Mouse (Mus musculus): ENCODE measurements around the gene Itih5.

Gene Itih5

DNA sequence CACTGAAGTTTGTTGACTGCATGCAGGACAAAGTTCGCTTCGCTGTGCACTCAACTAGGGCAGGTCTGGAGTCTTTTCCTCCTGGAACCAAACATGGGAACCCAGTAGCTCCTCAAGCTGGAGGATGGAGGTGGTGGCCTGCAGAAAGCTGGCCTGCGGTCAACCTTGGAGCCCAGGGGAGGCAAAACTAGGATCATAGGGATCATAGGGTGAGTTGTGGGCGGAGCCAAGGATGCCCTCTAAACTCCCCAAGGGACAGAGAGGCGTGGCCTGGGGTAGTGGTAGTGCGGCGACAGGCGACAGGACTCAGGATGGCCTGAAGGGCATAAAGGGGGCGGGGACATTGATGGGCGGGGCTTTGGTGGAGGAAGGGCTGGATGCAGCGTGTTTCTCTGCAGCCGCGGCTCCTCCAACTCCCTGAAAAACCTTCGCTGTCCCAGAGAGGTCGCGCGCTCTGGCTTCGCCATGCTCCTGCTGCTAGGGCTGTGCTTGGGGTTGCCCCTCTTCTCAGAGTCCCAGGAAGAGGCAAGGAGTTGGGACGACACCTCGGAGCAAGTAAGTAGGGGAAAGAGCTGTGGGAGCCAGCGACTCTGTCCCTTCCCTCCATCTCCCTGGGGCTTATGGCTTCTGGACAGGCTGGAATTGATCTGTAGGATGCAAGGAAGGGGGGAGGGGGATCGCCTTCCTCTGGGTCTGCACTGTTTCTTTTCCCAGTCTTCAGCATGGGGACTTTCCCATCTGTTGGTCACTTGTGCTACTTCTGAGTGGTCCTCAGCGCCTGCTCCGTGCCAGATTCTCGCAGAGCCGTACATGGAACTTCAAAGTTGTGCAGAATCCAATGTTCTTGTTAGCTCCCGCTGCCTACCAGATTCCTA, at the start of gene Itih5:
Gene Itih5 (plus strand): TSS at position 371 of the 875 bp plus-strand sequence.
- peak; percentile 49 for DNase-seq (ENCODE audit: low read depth, low spot score)

DNA sequence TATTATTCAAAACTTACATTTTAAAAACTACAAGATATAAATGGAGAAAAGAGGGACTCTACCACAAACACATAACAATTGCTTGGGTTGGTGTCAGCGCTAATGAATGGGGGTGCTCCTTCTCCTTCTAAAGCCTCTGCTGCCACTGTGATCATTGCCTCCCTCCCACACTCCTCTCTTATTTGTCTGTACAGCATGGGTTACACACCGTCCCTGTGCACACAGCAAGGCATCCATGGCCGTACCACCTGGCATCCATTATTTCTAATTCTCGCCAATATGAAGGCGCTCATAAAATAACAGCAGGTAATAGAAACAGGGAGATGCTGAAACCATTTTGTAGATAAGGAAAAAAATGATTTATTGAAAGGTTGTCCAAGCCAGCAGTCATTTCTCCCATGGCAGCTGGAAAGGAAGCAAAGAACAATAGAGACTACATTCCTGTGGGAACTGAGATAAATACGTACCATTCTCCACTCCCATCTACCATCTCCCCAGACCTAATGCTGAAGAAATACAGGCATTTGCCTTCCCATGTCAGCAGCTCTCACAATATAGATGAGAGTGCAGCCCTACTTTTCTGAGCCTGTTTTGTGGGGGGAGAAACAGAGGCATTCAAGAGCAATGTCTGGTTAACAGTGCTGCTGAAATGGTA, 44.7 kb upstream of the Itih5 start:
- no peak for DNase-seq (ENCODE audit: low read depth, low spot score)

DNA sequence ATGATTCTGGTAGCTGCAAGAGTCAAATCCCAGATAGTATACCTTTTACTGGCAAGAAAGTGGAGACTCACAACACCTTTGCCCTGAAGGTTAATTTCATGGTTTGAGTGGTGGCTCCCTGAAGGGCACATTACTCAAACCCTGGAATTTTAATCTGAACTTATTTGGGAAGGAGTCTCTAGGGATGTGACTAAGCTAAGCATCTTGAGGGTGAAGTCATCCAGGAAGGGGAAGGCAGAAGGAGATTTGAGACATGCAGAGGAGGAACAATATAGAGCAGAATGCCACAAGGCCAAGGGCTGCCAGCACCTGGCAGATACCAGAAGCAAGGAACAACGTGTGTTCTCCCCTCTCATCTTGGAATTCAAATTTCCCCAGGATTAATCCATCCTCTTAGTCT, 34.6 kb upstream of the Itih5 start:
- no peak for DNase-seq (ENCODE audit: low read depth, low spot score)

DNA sequence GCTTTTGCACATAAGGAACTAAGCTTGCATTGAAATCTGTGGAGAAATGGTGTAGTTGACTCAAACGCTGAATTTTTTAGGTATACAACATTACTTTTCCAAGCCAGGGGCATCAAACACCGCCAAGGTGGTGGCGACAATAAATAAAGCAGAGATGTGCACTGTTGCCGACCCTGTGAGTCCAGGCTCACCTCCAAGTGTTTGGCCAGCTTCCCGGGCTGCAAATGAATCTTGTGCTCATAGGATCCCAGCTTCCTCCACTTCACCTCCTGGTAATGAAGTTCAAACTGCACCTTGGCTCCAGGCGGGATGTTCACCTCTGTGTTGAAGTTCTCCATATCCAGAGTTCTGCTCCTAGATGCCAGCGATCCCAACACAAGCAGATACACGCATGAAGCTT, 34.1 kb upstream of the Itih5 start:
- DNase-seq (ENCODE audit: low read depth, low spot score): no peak

DNA sequence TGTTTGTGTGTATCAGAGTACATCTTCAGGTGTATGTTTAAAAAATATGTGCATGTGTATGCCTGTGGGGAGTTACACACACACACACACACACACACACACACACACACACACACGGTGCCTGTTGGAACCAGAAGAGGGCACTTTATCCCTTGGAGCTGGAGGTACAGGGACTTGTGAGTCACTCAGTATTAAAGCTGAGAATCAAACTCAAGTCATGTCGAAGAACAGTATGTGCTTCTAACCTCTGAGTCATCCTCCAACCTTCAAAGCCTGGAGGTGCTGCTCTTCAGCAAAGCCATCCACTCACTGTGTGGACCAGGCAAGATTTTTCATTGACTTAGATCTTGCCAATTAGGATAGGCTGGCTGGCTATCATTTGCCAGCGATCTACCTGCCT, 31.5 kb upstream of the Itih5 start:
- no peak for DNase-seq (ENCODE audit: low read depth, low spot score)

DNA sequence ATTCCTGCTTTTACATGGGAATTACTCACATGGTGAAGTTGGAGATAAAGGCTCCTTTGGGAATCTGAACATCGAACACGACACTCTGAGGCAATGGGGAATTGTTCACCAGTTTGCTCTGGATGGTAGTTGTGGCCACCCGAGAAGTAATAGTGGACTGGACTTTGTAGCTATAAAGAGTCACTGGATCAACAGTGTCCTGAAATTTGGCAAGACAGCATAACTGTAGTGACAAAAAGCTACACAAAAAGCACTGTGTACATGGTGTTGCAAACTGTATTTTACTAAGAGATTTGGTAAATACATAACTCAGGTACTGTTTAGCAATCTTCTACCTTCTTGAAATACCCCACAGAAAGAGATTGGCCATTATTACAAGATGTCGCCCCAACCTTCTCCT, 27.2 kb upstream of the Itih5 start:
- no peak for DNase-seq (ENCODE audit: low read depth, low spot score)

DNA sequence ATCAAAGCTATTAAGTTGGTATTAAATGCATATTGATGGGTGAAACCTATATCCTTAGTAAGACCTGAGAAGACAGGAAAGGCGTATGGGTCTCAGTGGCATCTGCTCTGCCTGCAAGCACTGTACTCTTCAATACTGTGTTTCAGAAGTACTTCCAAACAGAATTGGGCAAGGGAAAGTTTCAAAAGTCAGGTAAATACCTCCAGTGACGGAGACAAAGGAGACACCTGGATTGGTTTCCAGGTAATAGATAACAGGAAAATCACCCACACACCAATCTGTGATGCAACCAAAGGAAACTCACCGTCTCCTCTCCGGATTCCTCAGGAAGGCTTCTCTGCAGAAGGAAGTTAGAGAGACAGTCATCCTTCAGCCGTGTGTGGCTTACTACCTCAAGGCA, 25.9 kb upstream of the Itih5 start:
- no peak for DNase-seq (ENCODE audit: low read depth, low spot score)

DNA sequence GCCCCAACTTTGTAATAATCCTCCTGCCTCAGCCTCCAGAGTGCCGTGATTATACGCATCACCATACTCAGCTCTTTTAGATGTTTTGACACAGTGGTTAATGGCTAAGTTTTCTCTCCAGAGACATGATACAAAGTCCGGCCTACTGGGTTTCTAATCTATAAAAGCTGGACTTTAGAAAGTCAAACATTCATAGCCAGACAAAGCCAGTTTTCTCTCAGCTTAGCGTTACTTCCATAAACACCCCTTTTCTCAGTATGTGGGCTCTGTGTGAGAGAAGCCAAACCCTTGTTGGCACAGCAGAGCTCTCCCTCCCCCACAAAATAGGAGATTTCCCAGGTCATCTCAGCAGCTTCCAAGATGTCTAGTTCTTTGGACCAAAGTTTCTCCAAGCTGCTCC, 24.8 kb upstream of the Itih5 start:
- no peak for DNase-seq (ENCODE audit: low read depth, low spot score)

DNA sequence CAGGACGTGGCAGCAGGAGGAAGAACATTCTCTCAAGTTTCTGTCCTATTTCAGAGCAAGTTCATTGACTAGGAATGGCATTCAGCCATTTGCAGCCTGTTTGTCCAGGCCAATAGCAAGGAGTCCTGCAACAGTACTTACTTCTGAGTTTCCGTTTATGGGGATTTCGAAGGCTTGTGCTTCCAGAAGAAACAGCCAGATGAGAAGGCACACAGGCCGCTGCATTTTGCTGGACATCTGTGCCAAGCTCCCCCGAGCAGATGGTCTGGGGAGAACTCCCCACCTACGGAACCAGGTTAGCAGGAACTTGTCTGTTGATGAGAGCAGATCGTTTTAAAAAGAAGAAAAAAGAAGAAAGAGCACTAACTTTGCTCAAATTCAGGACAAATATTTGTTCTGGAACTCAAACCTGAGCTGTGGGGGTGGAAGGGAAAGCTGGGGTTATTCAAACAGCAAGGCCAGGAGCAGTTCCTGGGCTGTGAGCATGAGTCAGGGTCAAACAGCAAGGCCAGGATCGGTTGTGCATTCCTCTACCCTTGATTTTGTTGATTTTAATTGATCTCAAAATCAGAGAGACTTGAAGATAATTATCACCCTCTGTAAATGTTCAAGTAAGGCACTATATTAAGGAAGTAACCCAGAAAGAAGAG, 22.9 kb upstream of the Itih5 start:
- DNase-seq (ENCODE audit: low read depth, low spot score): no peak

DNA sequence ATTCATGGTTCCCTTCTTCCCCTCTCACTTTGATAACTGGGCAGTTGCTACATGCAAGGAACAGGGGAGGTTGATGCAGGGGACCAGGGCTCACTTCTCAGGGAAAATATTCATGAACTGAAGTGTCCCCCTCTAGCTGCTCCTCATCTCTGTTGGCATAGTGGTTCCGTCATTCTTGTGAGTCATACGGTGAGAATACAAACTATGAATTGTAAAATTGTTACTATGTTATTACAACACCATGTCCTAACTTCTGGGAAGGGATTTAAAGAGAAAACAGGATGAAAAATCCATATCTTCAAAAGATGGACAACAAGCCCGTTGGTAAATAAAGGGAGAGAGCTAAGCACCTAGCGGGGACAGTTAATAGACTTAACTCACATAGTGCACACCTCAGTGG, 22.1 kb upstream of the Itih5 start, which contains the start of gene Itih2:
Gene Itih2 (minus strand): TSS at position 101 of the 400 bp plus-strand sequence.
- DNase-seq (ENCODE audit: low read depth, low spot score): no peak

DNA sequence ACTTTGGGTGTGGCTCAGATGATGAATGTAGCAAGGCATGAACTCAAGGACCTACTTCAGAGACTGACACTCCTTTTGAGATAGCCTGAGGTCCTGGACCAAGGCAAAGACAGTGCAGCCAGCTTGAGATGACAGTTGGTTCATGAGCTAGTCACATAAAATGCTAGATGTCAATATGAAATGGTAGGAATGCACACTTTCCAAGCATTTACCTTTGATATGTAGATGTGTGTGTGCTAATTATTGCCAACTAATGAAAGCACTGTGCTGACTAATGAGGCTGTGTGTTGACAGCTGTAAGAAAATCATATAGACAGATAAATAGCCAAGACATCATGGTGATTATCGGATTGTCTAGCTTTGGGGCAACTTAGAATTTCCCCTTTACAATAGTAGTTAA, 21.2 kb upstream of the Itih5 start:
- DNase-seq (ENCODE audit: low read depth, low spot score): no peak

DNA sequence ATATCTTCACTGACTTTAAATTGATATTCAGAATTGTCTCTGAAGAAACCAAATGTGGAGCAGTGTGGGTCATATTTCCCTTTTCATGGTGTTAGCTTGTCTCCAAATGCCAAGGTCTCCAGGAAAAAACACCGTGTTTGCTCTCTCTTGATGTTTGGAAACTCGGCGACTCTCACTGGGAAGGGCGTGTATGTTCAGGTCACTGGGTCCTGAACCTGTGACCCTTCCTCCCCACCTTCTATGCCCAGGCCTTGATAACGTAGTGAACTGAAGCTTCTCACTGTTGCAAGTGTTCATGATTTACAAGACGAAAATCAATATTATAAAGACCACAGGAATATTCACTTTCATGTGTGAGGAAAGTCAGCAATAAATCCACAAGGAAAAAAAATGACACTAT, 19.4 kb upstream of the Itih5 start:
- no peak for DNase-seq (ENCODE audit: low read depth, low spot score)

DNA sequence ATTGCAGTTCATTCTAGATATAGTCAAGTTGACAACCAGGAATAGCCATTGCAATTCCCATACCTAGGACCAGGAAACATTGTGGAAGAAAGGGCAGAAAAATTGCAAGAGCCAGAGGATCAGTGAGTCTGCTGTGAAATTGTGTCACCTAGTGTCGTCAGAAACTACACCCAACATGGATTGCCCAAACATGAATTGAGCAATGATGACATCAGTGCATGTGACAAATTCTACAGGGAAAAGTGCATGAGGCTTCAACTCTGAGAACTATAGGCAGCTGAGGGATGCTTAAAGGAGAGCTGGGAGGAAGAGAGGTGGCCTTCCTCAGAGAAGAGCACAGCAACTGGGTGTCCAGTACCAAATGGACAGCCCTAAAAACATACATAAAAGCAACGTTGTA, 16.1 kb upstream of the Itih5 start:
- no peak for DNase-seq (ENCODE audit: low read depth, low spot score)

DNA sequence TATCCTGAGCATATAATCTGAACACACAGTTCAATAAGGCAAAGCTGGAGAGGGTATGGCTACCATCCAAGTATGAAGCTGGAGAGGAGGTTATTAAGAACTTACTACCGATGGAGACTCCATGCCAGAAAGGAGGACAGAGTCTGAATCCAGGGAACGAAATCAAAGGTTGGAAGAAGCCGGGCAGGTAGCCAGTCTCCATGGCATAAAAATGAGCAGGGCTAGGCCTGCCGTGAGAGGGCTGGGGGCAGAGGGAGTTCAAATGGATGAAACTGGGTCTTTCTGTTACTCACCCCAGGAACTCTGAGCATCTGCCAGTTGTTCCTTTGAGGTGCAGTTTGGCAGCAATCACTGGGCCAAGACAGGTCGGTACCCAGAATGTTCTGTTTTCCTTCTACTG, 12.9 kb upstream of the Itih5 start:
- DNase-seq (ENCODE audit: low read depth, low spot score): no peak

DNA sequence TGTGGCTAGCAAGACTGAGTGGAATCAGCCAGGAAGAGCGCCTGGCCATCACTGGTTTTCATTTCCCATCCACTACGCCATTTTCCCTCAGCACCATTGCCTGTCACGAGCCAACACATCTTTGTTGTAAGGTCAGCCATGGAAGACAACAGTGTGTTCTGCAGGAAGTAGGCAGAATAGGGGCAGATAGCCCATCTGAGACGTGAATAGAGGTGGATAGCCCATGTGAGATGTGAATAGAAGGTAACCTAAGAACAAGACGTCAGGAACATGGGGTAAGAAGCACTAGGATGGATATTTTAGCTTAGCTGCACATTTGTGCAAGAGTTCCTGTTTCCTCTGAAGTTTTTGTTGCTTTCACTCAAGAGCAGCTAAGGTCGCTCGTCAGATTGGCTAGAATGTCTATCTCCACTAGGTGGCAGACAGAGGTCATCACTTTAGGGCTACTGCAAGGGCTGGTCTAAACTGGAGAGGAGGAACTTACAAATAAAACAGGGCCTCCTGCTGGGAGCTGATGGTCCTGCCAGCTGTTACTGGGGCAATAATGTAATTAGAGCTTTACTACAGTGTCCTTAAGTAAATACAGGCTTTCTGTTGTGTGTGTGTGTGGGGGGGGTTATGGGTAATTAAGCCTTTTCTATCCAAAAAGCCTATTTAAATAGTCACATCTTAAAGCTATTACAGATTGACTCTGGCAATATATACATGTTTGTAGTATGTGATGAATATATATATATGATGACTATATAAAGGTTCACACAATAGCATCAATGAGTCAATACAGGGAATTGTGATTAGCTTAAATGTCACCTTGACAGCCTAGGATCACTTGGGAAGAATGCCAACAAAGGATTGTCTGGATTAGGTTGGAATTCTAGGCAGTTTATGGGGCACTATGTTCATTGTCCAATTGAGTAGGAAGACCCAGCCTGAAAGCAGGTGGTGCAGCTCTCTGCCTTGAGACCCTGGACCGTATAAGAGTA, 10.6 kb upstream of the Itih5 start:
- peak; percentile 86 for DNase-seq (ENCODE audit: low read depth, low spot score)

DNA sequence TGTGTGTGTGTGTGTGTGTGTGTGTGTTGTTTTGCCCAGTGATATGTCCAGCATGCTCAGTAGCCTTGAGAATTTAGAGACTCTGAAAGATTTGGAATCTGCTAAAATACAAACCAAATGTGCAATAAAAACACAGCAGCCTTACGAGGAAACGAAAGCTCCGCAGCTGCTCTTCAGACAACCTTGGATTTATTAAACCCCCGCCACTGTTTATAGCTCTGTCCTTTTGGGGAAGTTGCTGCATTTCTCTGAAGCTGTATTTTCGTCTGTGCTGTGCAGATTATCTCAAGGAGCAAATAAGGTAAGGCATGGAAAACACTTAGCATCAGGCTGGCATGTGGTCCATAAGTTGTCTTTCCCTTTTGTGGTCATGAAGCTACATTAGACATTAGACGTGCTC, 7.9 kb upstream of the Itih5 start:
- DNase-seq (ENCODE audit: low read depth, low spot score): peak; percentile 37

DNA sequence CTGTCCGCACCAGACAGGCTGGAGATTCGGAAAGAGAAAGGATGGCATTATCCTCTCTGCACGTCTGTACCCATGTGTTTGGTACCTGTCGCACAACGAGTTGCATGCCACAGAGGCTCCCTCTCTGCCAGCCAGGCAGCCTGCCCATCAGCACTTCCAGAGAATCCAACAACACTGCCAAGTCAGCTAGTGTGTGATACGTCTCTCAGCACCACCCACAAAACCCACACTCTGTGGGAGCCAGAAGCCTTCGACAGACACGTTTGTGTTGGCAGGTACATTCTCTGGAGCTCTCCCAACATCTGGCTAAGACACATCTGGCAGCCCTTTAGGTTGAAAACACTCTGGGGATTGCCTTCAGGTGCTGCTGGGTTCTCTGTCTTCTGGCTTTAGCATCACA, 6.2 kb upstream of the Itih5 start:
- DNase-seq (ENCODE audit: low read depth, low spot score): no peak

DNA sequence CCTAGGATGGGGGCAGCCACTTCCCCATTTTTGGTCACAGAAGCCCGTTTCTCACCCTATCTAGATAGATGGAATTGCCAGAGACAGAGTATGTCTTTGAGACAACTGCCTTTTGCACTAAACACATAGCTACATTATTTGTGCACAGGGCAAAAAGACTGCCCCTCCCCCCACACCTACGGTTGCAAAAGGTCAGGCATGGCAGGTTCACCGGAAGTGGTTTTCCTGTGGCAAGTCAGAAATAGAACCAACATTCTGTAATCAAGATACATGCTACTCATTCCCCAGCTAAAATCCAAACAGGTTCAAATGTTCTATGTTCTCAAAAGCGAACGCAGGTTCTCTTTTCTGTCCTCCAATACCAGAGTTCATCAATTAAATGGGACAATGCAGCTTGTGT, 781 bp upstream of the Itih5 start:
- no peak for DNase-seq (ENCODE audit: low read depth, low spot score)

DNA sequence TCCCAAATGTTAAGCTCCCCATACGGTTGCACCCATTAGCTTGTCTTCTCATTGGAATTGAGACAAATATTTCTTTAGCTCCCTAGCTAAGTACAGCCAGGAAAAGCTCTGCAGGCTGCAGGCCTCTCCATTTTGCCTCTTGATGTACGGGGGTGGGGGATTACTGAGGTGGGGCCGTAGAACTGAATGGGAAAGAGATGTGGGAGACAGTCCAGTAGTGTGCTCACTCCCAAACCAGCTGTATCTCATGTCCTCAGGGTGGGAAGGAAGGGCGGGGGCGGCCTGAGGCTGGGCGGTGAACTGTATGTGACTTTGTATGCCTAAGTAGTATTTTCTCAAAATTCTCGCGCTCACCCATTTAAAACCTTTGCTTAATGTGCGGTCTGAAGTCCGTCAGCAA, 3.8 kb downstream of the Itih5 start:
- no peak for DNase-seq (ENCODE audit: low read depth, low spot score)

DNA sequence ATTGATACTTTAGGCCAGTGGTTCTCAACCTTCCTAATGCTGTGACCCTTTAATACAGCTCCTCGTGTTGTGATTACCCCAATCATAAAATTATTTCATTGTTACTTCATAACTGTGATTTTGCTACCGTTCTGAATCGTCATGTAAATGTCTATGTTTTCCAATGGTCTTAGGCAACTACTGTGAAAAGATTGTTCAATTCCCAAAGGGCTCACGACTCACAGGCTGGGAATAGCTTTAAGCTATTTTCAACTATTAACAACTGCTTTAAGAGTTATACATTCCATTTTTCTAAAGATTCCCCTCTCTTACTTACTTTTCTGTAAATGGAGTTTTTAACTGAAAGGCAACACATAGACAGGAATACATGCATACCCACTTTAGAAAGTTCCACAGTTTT, 8.6 kb downstream of the Itih5 start:
- no peak for DNase-seq (ENCODE audit: low read depth, low spot score)

DNA sequence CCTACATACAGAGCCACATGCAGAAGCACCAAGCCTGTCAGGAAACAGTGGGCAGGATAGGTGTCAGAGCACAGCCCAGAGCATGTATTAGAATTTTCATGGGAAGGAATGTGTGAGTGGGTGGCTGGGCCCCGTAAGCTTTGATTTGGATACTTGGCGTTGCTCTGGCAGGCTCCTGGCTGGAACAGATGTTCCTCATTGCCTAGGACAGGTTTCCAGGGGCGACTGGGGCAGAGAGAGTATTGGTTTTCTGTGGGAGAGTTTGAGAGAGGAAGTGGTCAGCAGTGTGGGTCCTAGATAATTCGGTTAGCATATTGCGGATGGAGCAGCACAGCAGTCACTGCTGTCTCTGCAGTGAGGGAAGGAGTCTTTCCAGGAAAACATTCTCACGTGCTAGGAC, 13.3 kb downstream of the Itih5 start:
- peak; percentile 36 for DNase-seq (ENCODE audit: low read depth, low spot score)

DNA sequence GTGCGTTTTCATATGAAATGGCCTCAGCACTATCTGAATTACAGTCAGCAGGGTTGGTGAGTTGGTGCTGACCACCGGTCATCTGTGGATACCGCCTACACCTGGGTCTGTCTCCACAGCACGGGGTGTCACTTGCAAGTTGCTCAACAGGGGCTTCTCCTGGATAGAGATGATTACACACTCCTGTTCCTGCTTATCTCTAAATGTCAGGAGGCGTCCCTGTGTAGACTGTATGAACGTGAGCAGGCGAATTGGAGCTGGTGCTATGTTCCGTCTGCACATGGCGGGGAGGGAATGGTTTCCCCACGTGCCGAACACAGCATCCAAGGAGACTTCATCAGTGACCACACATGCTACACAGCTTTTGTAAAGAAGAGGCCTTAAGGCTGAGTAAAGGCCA, 13.9 kb downstream of the Itih5 start:
- DNase-seq (ENCODE audit: low read depth, low spot score): no peak

Measured in forelimb bud, embryonic 11.5 days (tissue).